Mouse (Mus musculus) heart, embryonic 11.5 days (tissue): ENCODE measurements around the gene Usp2. TPM values are rescaled to one million over a fixed set of nuclear protein-coding genes. Genes with fewer than 3 reads are reported as not detected.
A peak's percentile ranks its signal among the peaks of the same experiment; 100 is the strongest.

ENCODE experiments used
- ATAC-seq: fragments of 200-750 bp; cut with Nextera tagmentation; replicated peaks from 2 replicates; pipeline ENCODE4 v1.8.0; 2017; ENCODE audit warnings: moderate library complexity; ENCODE audit not compliant: insufficient number of reproducible peaks, low FRiP score, low TSS enrichment
- H3K27ac ChIP-seq: fragments of 300-500 bp; sonication (generic); 2 replicates; pipeline ENCODE4 v1.5.1; 2014; ENCODE audit warnings: mild to moderate bottlenecking, low read depth, low read length
- H3K27me3 ChIP-seq: fragments of 300-500 bp; sonication (generic); 2 replicates; pipeline ENCODE4 v1.6.1; 2014; ENCODE audit warnings: mild to moderate bottlenecking, low read length, mixed read lengths; ENCODE audit not compliant: control insufficient read depth, insufficient read depth
- H3K36me3 ChIP-seq: fragments of 300-500 bp; sonication (generic); 2 replicates; pipeline ENCODE4 v1.6.1; 2014; ENCODE audit warnings: mild to moderate bottlenecking, low read length, moderate library complexity, mixed read lengths; ENCODE audit not compliant: control insufficient read depth, insufficient read depth
- H3K4me1 ChIP-seq: fragments of 300-500 bp; sonication (generic); 2 replicates; pipeline ENCODE4 v1.6.1; 2014; ENCODE audit warnings: low read length; ENCODE audit not compliant: control insufficient read depth, insufficient read depth
- H3K4me2 ChIP-seq: fragments of 300-500 bp; sonication (generic); 2 replicates; pipeline ENCODE4 v1.6.1; 2014; ENCODE audit warnings: mild to moderate bottlenecking, moderate library complexity
- H3K4me3 ChIP-seq: fragments of 300-500 bp; sonication (generic); 2 replicates; pipeline ENCODE4 v1.5.1; 2014; ENCODE audit warnings: low read depth, low read length
- H3K9ac ChIP-seq: fragments of 300-500 bp; sonication (generic); 2 replicates; pipeline ENCODE4 v1.6.1; 2014; ENCODE audit warnings: mild to moderate bottlenecking, low read depth, low read length, moderate library complexity
- H3K9me3 ChIP-seq: fragments of 300-500 bp; sonication (generic); replicated peaks from 2 replicates; pipeline ENCODE4 v1.6.1; 2016; ENCODE audit warnings: low read length; ENCODE audit not compliant: control insufficient read depth
- WGBS: fragments of 180-500 bp; shearing (Covaris S2); extraction: QIAGEN DNeasy Blood & Tissue Kit; methylation state at CpG from one replicate; pipeline ENCODE4 v1.1.7; 2014; ENCODE audit not compliant: insufficient replicate concordance; 5-methylcytosine and 5-hydroxymethylcytosine counted together
- polyA plus RNA-seq: library from polyadenylated mRNA; unstranded; fragments of >200 nt; fragmentation: Nextera tagmentation; extraction: Ambion mirVana; gene quantifications from 2 replicates; pipeline ENCODE4 v1.2.1, GENCODE M21; 2014

The Usp2 gene
- polyA plus RNA-seq, 1 experiment from 2014 or later: 53.8 TPM

GRCm38 (mm10) chr9:44125546-44126428, 59.0 kb downstream of the Usp2 start:
- Histone ChIP-seq H3K27ac (no peak overlapping the region), H3K4me3 (no peak overlapping the region), H3K9ac (no peak overlapping the region), H3K4me1 (peaks cover 13% of the 10 kb centered on the region), H3K4me2 (peak overlapping the region; percentile 46), H3K27me3 (no peaks in the 10 kb centered on the region), H3K36me3 (no peaks in the 10 kb centered on the region), H3K9me3 (no peaks in the 10 kb centered on the region)
- no peak for ATAC-seq
- 33% methylated on average over 18 of the region's 18 CpGs for WGBS

DNA sequence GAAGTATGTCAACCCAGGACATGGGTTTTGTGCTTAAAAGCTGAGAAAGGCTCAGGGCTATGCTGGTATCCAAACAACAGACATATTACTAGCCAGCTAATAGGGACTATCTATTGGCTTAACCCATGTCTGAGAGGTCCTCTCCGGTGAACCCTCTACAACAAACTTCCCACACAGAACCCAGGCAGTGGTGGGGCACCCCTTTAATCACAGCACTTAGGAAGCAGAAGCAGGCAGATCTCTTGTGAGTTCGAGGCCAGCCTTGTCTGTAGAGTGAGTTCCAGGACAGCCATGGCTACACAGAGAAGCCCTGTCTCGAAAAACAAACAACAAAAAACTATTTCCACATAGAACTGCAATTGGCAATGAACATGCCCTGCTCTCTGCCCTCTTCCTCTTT, 59.9 kb downstream of the Usp2 start:
- no peak for ATAC-seq
- Histone ChIP-seq H3K4me2 (peak overlapping the region; percentile 46), H3K9ac (no peak overlapping the region), H3K27me3 (no peaks in the 10 kb centered on the region), H3K9me3 (no peaks in the 10 kb centered on the region), H3K27ac (no peak overlapping the region), H3K4me1 (peaks cover 22% of the 10 kb centered on the region), H3K36me3 (no peaks in the 10 kb centered on the region), H3K4me3 (no peak overlapping the region)
- WGBS: 78% methylated on average over 3 of the region's 3 CpGs

GRCm38 (mm10) chr9:44127351-44127801, 60.6 kb downstream of the Usp2 start:
- H3K4me3 ChIP-seq: no peak overlapping the region
- no peaks in the 10 kb centered on the region for H3K36me3 ChIP-seq
- no peak overlapping the region for H3K27ac ChIP-seq
- 57% methylated on average over 3 of the region's 3 CpGs for WGBS
- H3K4me2 ChIP-seq: no peak overlapping the region
- no peaks in the 10 kb centered on the region for H3K9me3 ChIP-seq
- H3K4me1 ChIP-seq: peaks cover 23% of the 10 kb centered on the region
- H3K27me3 ChIP-seq: no peaks in the 10 kb centered on the region
- no peak overlapping the region for H3K9ac ChIP-seq
- no peak for ATAC-seq

DNA sequence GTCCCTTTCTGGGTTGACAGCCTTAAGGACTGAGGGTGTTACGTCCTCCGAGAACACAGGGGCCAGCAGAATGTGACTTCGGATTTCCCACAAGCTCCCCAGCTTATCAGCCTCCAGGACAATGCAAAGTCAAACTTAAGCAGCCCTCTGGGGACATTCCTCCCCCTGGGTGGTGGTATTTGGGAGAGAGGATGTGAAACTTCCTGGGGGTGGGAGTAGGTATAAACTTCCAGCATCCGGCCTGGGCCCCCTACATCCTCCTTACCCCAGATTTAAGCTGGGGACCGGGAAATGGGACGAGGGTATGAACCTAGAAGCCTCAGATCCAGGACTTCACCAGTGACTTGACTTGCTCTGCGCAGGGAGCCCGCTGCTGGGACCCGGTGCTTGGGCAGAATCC, 62.8 kb downstream of the Usp2 start:
- 2% methylated on average over 9 of the region's 9 CpGs for WGBS
- no peaks in the 10 kb centered on the region for H3K27me3 ChIP-seq
- peak overlapping the region; percentile 42 for H3K4me3 ChIP-seq
- H3K9me3 ChIP-seq: no peaks in the 10 kb centered on the region
- H3K4me1 ChIP-seq: peaks cover 30% of the 10 kb centered on the region
- H3K27ac ChIP-seq: peak overlapping the region; percentile 82
- peak overlapping the region; percentile 81 for H3K9ac ChIP-seq
- peak overlapping the region; percentile 86 for H3K4me2 ChIP-seq
- 0 out of 2 replicates have a peak, but pooled peaks have one; percentile 0 for ATAC-seq
- H3K36me3 ChIP-seq: no peaks in the 10 kb centered on the region

DNA sequence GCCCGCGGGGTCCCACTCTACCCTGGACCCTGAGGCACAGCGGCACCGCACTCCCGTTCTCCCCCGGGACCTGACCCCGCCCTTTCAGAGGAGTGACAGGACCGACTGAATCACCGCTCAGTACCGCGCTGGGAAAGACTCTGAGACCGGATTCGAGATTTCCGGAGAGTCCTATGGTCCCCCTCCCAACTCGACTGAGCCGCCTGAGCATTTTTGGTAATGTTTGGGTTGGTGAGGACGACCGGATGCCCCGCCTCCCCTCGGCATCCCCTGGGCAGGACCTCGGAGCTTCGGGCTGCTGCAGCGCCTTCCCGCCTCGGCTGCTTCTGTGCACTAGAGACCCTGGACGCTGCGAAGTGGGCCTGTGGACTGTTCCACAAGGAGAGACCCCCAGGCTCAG, 63.2 kb downstream of the Usp2 start:
- no peaks in the 10 kb centered on the region for H3K36me3 ChIP-seq
- no peaks in the 10 kb centered on the region for H3K27me3 ChIP-seq
- H3K27ac ChIP-seq: peak overlapping the region; percentile 82
- peaks cover 30% of the 10 kb centered on the region for H3K4me1 ChIP-seq
- peak overlapping the region; percentile 86 for H3K4me2 ChIP-seq
- peak overlapping the region; percentile 42 for H3K4me3 ChIP-seq
- WGBS: under 1% methylated on average over 27 of the region's 27 CpGs
- H3K9me3 ChIP-seq: no peaks in the 10 kb centered on the region
- ATAC-seq: peak; percentile 50
- peak overlapping the region; percentile 81 for H3K9ac ChIP-seq

DNA sequence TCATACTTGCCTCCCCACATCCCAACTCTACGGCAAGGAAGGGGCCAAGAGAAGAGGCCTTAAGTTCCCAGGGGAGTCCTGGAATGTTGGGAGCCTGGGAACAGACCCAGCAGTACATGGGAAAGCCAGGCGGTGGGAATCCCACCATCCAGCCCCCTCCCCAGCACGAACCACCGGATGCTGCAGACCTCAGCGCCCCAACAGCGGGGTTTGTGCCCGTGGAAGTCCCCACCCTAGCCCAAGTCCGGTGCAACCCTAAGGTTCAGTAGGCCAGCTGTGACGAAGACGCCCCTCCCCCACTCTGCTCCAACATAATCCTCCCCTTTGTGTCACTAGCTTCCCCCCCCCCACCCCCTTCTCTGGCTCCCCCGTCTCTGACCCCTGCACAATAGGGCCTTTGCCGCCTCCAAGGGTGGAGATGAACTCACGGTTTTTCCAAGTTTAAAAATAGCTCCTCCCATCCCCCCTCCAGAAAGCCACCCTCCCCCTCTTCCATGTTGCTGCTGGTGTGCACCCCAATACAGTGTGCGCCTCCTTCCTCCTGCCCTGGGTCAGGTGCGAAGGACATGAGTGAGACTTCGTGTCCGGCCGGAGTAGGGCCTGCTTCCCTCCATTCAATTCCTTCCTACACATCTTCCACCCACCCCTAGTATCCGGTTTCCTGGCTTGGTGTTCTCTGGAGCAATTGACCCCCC, 63.9 kb downstream of the Usp2 start:
- H3K4me1 ChIP-seq: peaks cover 30% of the 10 kb centered on the region
- peak overlapping the region; percentile 42 for H3K4me3 ChIP-seq
- WGBS: 13% methylated on average over 19 of the region's 19 CpGs
- peak; percentile 12; the same call in 1 of the 2 replicates for ATAC-seq
- no peaks in the 10 kb centered on the region for H3K36me3 ChIP-seq
- H3K27ac ChIP-seq: peak overlapping the region; percentile 82
- peak overlapping the region; percentile 81 for H3K9ac ChIP-seq
- no peaks in the 10 kb centered on the region for H3K9me3 ChIP-seq
- peak overlapping the region; percentile 86 for H3K4me2 ChIP-seq
- no peaks in the 10 kb centered on the region for H3K27me3 ChIP-seq

GRCm38 (mm10) chr9:44131276-44131590, 64.4 kb downstream of the Usp2 start:
- H3K9ac ChIP-seq: peak overlapping the region; percentile 81
- H3K27me3 ChIP-seq: no peaks in the 10 kb centered on the region
- H3K9me3 ChIP-seq: no peaks in the 10 kb centered on the region
- H3K4me2 ChIP-seq: peak overlapping the region; percentile 86
- H3K27ac ChIP-seq: peak overlapping the region; percentile 82
- H3K4me1 ChIP-seq: peaks cover 34% of the 10 kb centered on the region
- no peaks in the 10 kb centered on the region for H3K36me3 ChIP-seq
- ATAC-seq: no peak
- 37% methylated on average over 7 of the region's 7 CpGs for WGBS
- no peak overlapping the region for H3K4me3 ChIP-seq

DNA sequence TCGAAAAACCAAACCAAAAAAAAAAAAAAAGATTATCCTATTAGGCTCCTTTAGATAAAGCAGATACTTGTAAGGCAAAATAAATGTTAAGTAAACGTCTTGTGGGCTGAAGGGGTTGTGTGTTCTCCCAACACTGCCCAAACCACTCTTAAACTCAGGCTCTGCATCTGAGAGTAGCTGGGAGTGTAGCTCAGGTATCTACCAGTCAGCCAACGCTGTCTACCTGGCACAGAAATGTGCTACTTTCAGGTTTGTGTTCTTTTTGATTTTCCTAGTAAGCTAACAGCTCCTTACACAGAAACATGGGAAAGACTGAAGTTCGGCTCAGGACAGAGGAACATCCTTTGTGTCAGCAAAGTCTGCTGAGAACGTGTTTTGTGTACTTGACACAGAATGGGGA, 65.4 kb downstream of the Usp2 start:
- Histone ChIP-seq H3K27ac (no peak overlapping the region), H3K9me3 (no peaks in the 10 kb centered on the region), H3K27me3 (no peaks in the 10 kb centered on the region), H3K9ac (no peak overlapping the region), H3K4me2 (no peak overlapping the region), H3K4me1 (peaks cover 39% of the 10 kb centered on the region), H3K4me3 (no peak overlapping the region), H3K36me3 (peaks cover 6% of the 10 kb centered on the region)
- WGBS: 58% methylated on average over 5 of the region's 5 CpGs
- ATAC-seq: no peak
